Mouse (Mus musculus) neural tube, embryonic 12.5 days (tissue): Measurements from ENCODE around the gene Rfxank. TPM values are rescaled to one million over a fixed set of nuclear protein-coding genes. Genes with fewer than 3 reads are reported as not detected.
A peak's percentile ranks its signal among the peaks of the same experiment; 100 is the strongest.

ENCODE experiments used
- ATAC-seq: fragments of 200-750 bp; cut with Nextera tagmentation; 2 replicates; pipeline ENCODE4 v1.8.0; 2017; ENCODE audit warnings: low read depth, mild to moderate bottlenecking, moderate TSS enrichment, moderate library complexity; ENCODE audit not compliant: low FRiP score
- H3K27ac ChIP-seq: fragments of 300-500 bp; sonication (generic); 2 replicates; pipeline ENCODE4 v1.5.1; 2016
- H3K27me3 ChIP-seq: fragments of 300-500 bp; sonication (generic); replicated peaks from 2 replicates; pipeline ENCODE4 v1.6.1; 2016; ENCODE audit warnings: mild to moderate bottlenecking
- H3K36me3 ChIP-seq: fragments of 300-500 bp; sonication (generic); 2 replicates; pipeline ENCODE4 v1.6.1; 2016; ENCODE audit warnings: mild to moderate bottlenecking
- H3K4me1 ChIP-seq: fragments of 300-500 bp; sonication (generic); 2 replicates; pipeline ENCODE4 v1.6.1; 2016
- H3K4me2 ChIP-seq: fragments of 300-500 bp; sonication (generic); replicated peaks from 2 replicates; pipeline ENCODE4 v1.6.1; 2016; ENCODE audit warnings: mild to moderate bottlenecking
- H3K4me3 ChIP-seq: fragments of 300-500 bp; sonication (generic); 2 replicates; pipeline ENCODE4 v1.5.1; 2016
- H3K9ac ChIP-seq: fragments of 300-500 bp; sonication (generic); 2 replicates; pipeline ENCODE4 v1.6.1; 2016; ENCODE audit warnings: mild to moderate bottlenecking
- H3K9me3 ChIP-seq: fragments of 300-500 bp; sonication (generic); 2 replicates; pipeline ENCODE4 v1.6.1; 2016; ENCODE audit warnings: mild to moderate bottlenecking
- WGBS: fragments of 180-500 bp; shearing (Covaris S2); methylation state at CpG from one replicate; pipeline ENCODE4 v1.1.7; 2016; 5-methylcytosine and 5-hydroxymethylcytosine counted together
- polyA plus RNA-seq: library from polyadenylated mRNA; unstranded; fragments of >200 nt; fragmentation: Nextera tagmentation; extraction: Ambion mirVana; gene quantifications from 2 replicates; pipeline ENCODE4 v1.2.1, GENCODE M21; 2016

Rfxank gene
- polyA plus RNA-seq, 1 experiment from 2014 or later, result 17.2 TPM

GRCm38 (mm10) chr8:70137890-70138289 is 1.1 kb downstream of the Rfxank start:
- no peak overlapping the region for H3K9ac ChIP-seq
- H3K4me3 ChIP-seq, result no peak overlapping the region
- no peaks in the 10 kb centered on the region for H3K9me3 ChIP-seq
- H3K27ac ChIP-seq, result no peak overlapping the region
- H3K27me3 ChIP-seq, result no peaks in the 10 kb centered on the region
- peaks cover 49% of the 10 kb centered on the region for H3K36me3 ChIP-seq
- peak overlapping the region; percentile 84 for H3K4me2 ChIP-seq
- 82% methylated on average over 4 of the region's 4 CpGs for WGBS
- no peak for ATAC-seq
- H3K4me1 ChIP-seq, result peaks cover 23% of the 10 kb centered on the region

- 89% methylated on average over 4 of the region's 4 CpGs for WGBS
- Histone ChIP-seq H3K4me1 (peaks cover 27% of the 10 kb centered on the region), H3K27ac (no peak overlapping the region), H3K4me2 (no peak overlapping the region), H3K4me3 (no peak overlapping the region), H3K27me3 (no peaks in the 10 kb centered on the region), H3K9me3 (no peaks in the 10 kb centered on the region), H3K9ac (no peak overlapping the region), H3K36me3 (peaks cover 43% of the 10 kb centered on the region)
- ATAC-seq, result no peak
Observed at GRCm38 (mm10) chr8:70136591-70136990, 2.4 kb downstream of the Rfxank start.

- no peak for ATAC-seq
- Histone ChIP-seq H3K36me3 (peaks cover 43% of the 10 kb centered on the region), H3K4me1 (peaks cover 23% of the 10 kb centered on the region), H3K27ac (no peak overlapping the region), H3K4me2 (no peak overlapping the region), H3K9me3 (no peaks in the 10 kb centered on the region), H3K4me3 (no peak overlapping the region), H3K9ac (no peak overlapping the region), H3K27me3 (no peaks in the 10 kb centered on the region)
- 96% methylated on average over 9 of the region's 9 CpGs for WGBS
Observed at GRCm38 (mm10) chr8:70134931-70135330, 4.0 kb downstream of the Rfxank start.

GRCm38 (mm10) chr8:70134086-70134485 is 4.9 kb downstream of the Rfxank start:
- no peak overlapping the region for H3K9ac ChIP-seq
- peaks cover 23% of the 10 kb centered on the region for H3K4me1 ChIP-seq
- no peak for ATAC-seq
- no peaks in the 10 kb centered on the region for H3K27me3 ChIP-seq
- no peak overlapping the region for H3K4me2 ChIP-seq
- peaks cover 43% of the 10 kb centered on the region for H3K36me3 ChIP-seq
- no peaks in the 10 kb centered on the region for H3K9me3 ChIP-seq
- no peak overlapping the region for H3K27ac ChIP-seq
- WGBS, result 93% methylated on average over 5 of the region's 5 CpGs
- H3K4me3 ChIP-seq, result no peak overlapping the region

GRCm38 (mm10) chr8:70131166-70131883 is 7.6 kb downstream of the Rfxank start, which contains the start of gene Nr2c2ap:
TSS of gene Nr2c2ap (plus strand) at chr8:70131333.
- peak; percentile 84 for ATAC-seq

GRCm38 (mm10) chr8:70130066-70130465 is 8.9 kb downstream of the Rfxank start:
- ATAC-seq, result no peak
- H3K4me2 ChIP-seq, result no peak overlapping the region
- H3K9me3 ChIP-seq, result no peaks in the 10 kb centered on the region
- no peak overlapping the region for H3K27ac ChIP-seq
- no peaks in the 10 kb centered on the region for H3K27me3 ChIP-seq
- 84% methylated on average over 3 of the region's 3 CpGs for WGBS
- peaks cover 12% of the 10 kb centered on the region for H3K4me1 ChIP-seq
- no peak overlapping the region for H3K9ac ChIP-seq
- H3K36me3 ChIP-seq, result peaks cover 26% of the 10 kb centered on the region
- no peak overlapping the region for H3K4me3 ChIP-seq

More at GRCm38 (mm10) chr8:70131166-70131883, 7.6 kb downstream of the Rfxank start, which contains the start of gene Nr2c2ap:
- Histone ChIP-seq H3K9me3 (no peaks in the 10 kb centered on the region), H3K9ac (peak within 1 kb of the TSS; percentile 70), H3K4me2 (peak within 1 kb of the TSS; percentile 87), H3K4me3 (peak within 1 kb of the TSS; percentile 72), H3K27ac (no peak within 1 kb of the TSS), H3K36me3 (peaks cover 38% of the 10 kb centered on the region), H3K4me1 (peaks cover 12% of the 10 kb centered on the region), H3K27me3 (no peaks in the 10 kb centered on the region)
- WGBS, result 2% methylated on average over 37 of the region's 37 CpGs

- no peak for ATAC-seq
- H3K4me3 ChIP-seq, result no peak overlapping the region
- no peak overlapping the region for H3K9ac ChIP-seq
- no peaks in the 10 kb centered on the region for H3K27me3 ChIP-seq
- H3K36me3 ChIP-seq, result peaks cover 20% of the 10 kb centered on the region
- no peak overlapping the region for H3K4me2 ChIP-seq
- H3K27ac ChIP-seq, result no peak overlapping the region
- H3K4me1 ChIP-seq, result peaks cover 12% of the 10 kb centered on the region
- H3K9me3 ChIP-seq, result no peaks in the 10 kb centered on the region
- 69% methylated on average over 9 of the region's 9 CpGs for WGBS
Observed at GRCm38 (mm10) chr8:70129309-70129952, 9.5 kb downstream of the Rfxank start.

GRCm38 (mm10) chr8:70128435-70128834 is 10.5 kb downstream of the Rfxank start:
- no peak overlapping the region for H3K27ac ChIP-seq
- H3K4me2 ChIP-seq, result no peak overlapping the region
- H3K9me3 ChIP-seq, result no peaks in the 10 kb centered on the region
- H3K27me3 ChIP-seq, result 0 out of 2 replicates have a peak, but pooled peaks cover 6% of the 10 kb centered on the region
- ATAC-seq, result no peak
- peaks cover 10% of the 10 kb centered on the region for H3K36me3 ChIP-seq
- H3K4me3 ChIP-seq, result no peak overlapping the region
- peaks cover 12% of the 10 kb centered on the region for H3K4me1 ChIP-seq
- no peak overlapping the region for H3K9ac ChIP-seq
- 86% methylated on average over 3 of the region's 3 CpGs for WGBS

GRCm38 (mm10) chr8:70124992-70125391 is 14.0 kb downstream of the Rfxank start:
- no peak for ATAC-seq
- Histone ChIP-seq H3K27ac (no peak overlapping the region), H3K4me2 (no peak overlapping the region), H3K4me3 (no peak overlapping the region), H3K36me3 (no peaks in the 10 kb centered on the region), H3K9ac (no peak overlapping the region), H3K27me3 (0 out of 2 replicates have a peak, but pooled peaks cover 6% of the 10 kb centered on the region), H3K4me1 (peaks cover 4% of the 10 kb centered on the region; the same call in 1 of the 2 replicates), H3K9me3 (no peaks in the 10 kb centered on the region)
- WGBS, result 67% methylated on average over 8 of the region's 8 CpGs

- Histone ChIP-seq H3K4me1 (peaks cover 12% of the 10 kb centered on the region), H3K9ac (no peak overlapping the region), H3K27ac (no peak overlapping the region), H3K27me3 (0 out of 2 replicates have a peak, but pooled peaks cover 6% of the 10 kb centered on the region), H3K36me3 (no peaks in the 10 kb centered on the region), H3K4me2 (no peak overlapping the region), H3K4me3 (no peak overlapping the region), H3K9me3 (no peaks in the 10 kb centered on the region)
- 52% methylated on average over 2 of the region's 2 CpGs for WGBS
- no peak for ATAC-seq
Observed at GRCm38 (mm10) chr8:70122863-70123262, 16.1 kb downstream of the Rfxank start.

- no peaks in the 10 kb centered on the region for H3K9me3 ChIP-seq
- peaks cover 27% of the 10 kb centered on the region for H3K4me1 ChIP-seq
- ATAC-seq, result peak; percentile 48
- peak within 1 kb of the TSS; percentile 66 for H3K4me3 ChIP-seq
- H3K9ac ChIP-seq, result peak within 1 kb of the TSS; percentile 81
- H3K27me3 ChIP-seq, result peaks cover 24% of the 10 kb centered on the region
- peak within 1 kb of the TSS; percentile 64 for H3K4me2 ChIP-seq
- H3K36me3 ChIP-seq, result peaks cover 12% of the 10 kb centered on the region; the same call in 1 of the 2 replicates
- H3K27ac ChIP-seq, result peak within 1 kb of the TSS; percentile 91
- 1% methylated on average over 19 of the region's 19 CpGs for WGBS
Observed at GRCm38 (mm10) chr8:70120667-70121066, 18.3 kb downstream of the Rfxank start, which contains the start of gene Ncan. TSS of gene Ncan (minus strand) at chr8:70120873.
